Mouse (Mus musculus) G1E (cell line): ENCODE measurements around the gene B3galnt2. TPM values are rescaled to one million over a fixed set of nuclear protein-coding genes. Genes with fewer than 3 reads are reported as not detected.
A peak's percentile ranks its signal among the peaks of the same experiment; 100 is the strongest.
"Not testable (repeated sequence)": the region's sequence is repeated elsewhere in the genome, so short reads cannot be mapped to it uniquely, and the experiment has no call there.

Source experiments
- ATAC-seq: 2 replicates; pipeline ENCODE4 v1.8.0; 2016; ENCODE audit warnings: mild to moderate bottlenecking; ENCODE audit not compliant: insufficient number of reproducible peaks, poor library complexity, low FRiP score, severe bottlenecking; ENCODE audit errors: extremely low read depth
- DNase-seq: peaks from one replicate; pipeline ENCODE4 v3.0.0; 2012; ENCODE audit warnings: low spot score
- H3K27me3 ChIP-seq: 2 replicates; pipeline ENCODE4 v1.6.1; 2012; ENCODE audit warnings: mild to moderate bottlenecking, low read length, inconsistent platforms; ENCODE audit not compliant: insufficient read depth
- H3K36me3 ChIP-seq: replicated peaks from 2 replicates; pipeline ENCODE3; 2012; ENCODE audit warnings: mild to moderate bottlenecking, inconsistent platforms
- H3K4me1 ChIP-seq: 2 replicates; pipeline ENCODE4 v1.6.1; 2012; ENCODE audit warnings: low read depth, low read length, inconsistent platforms, mixed read lengths; ENCODE audit not compliant: insufficient read depth
- H3K4me3 ChIP-seq: 2 replicates; pipeline ENCODE4 v1.5.1; 2012; ENCODE audit warnings: low read depth, mild to moderate bottlenecking, inconsistent platforms, low read length, moderate library complexity, mixed read lengths
- H3K9me3 ChIP-seq: replicated peaks from 2 replicates; pipeline ENCODE4 v1.6.1; 2012; ENCODE audit warnings: inconsistent platforms
- CTCF ChIP-seq: IDR thresholded peaks from 2 replicates; pipeline ENCODE4 v1.5.1; 2012; ENCODE audit warnings: low read depth, low read length, inconsistent platforms, mixed read lengths
- GATA1 ChIP-seq: IDR thresholded peaks from 2 replicates; pipeline ENCODE4 v1.6.1; 2012; ENCODE audit warnings: borderline replicate concordance, low read length, inconsistent platforms, mixed read lengths
- GATA2 ChIP-seq: IDR thresholded peaks from 2 replicates; pipeline ENCODE4 v1.6.1; 2012; ENCODE audit warnings: low read depth, low read length, inconsistent platforms, borderline replicate concordance
- POLR2AphosphoS5 ChIP-seq: IDR thresholded peaks from 2 replicates; pipeline ENCODE4 v1.6.1; 2012; ENCODE audit warnings: low read depth, low read length, inconsistent platforms; ENCODE audit not compliant: insufficient replicate concordance
- TAL1 ChIP-seq: conservative IDR thresholded peaks from 2 replicates; pipeline ENCODE4 v1.6.1; 2012; ENCODE audit warnings: low read depth, low read length, inconsistent platforms, mixed read lengths
- polyA plus RNA-seq: library from polyadenylated mRNA; stranded (reverse); fragments of >175 nt; gene quantifications from 2 replicates; pipeline ENCODE4 v1.2.3, GENCODE M21; 2012
- total RNA-seq, 2 experiments: library from RNA; stranded (forward) in 1 of 2; stranded (reverse) in 1 of 2; fragments of 200-1000 nt in 1 of 2; fragments of >200 nt in 1 of 2; fragmentation: Nextera tagmentation in 1 of 2; gene quantifications; 2 replicates each; pipeline ENCODE4 v1.2.3; 2014 to 2017

The B3galnt2 gene
- total and polyA plus RNA-seq, 3 experiments, result 59.1 to 101 (median 73.3) TPM

DNA sequence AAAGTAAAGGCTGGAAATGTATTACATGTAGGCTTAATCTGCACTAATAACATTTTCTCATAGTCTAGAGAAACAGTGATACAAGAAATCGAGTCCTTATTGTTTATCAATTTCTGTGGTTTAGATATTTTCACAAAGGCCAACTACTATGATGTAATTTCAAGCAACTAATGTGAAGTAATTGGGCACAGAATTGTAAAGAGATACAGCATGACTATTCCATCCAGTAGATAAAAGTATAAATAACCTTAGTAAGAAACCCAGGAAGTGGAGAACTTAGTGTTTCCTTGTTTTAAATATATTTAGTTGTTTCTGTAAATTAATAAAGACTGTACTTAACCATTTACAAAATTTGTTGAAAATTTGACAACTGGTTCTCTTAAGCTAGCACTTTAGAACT is 15.5 kb downstream of the B3galnt2 start:
- Histone ChIP-seq H3K4me1 (peaks cover 48% of the 10 kb centered on the region), H3K4me3 (no peak overlapping the region), H3K36me3 (peaks cover 68% of the 10 kb centered on the region), H3K27me3 (no peaks in the 10 kb centered on the region), H3K9me3 (no peaks in the 10 kb centered on the region)
- TF ChIP-seq POLR2AphosphoS5 (no peak), GATA1 (no peak), CTCF (no peak), GATA2 (no peak), TAL1 (no peak)
- ATAC-seq, result no peak
- no peak for DNase-seq

DNA sequence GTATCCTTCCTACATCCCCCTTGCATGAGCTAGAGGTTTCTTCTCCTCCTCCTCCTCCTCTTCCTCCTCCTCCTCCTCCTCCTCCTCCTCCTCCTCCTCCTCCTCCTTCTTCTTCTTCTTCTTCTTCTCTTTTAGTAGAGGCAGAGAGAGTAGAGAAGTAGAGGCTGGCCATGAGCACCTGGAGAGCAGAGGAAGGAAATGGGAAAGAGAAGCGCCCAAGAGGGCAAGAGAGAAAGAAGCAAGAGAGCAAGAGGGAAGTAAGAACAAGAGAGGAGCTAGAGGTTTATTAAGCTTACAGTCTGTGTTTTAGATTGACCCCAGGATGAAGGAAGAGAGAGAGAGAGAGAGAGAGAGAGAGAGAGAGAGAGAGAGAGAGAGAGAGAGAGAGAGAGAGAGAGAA is 27.6 kb downstream of the B3galnt2 start:
- DNase-seq, H3K27me3 ChIP-seq, H3K4me3 ChIP-seq, H3K9me3 ChIP-seq: not testable (repeated sequence)
- peaks cover 13% of the 10 kb centered on the region for H3K4me1 ChIP-seq
- H3K36me3 ChIP-seq, result peaks cover 62% of the 10 kb centered on the region
- peak; percentile 90 for ATAC-seq

DNA sequence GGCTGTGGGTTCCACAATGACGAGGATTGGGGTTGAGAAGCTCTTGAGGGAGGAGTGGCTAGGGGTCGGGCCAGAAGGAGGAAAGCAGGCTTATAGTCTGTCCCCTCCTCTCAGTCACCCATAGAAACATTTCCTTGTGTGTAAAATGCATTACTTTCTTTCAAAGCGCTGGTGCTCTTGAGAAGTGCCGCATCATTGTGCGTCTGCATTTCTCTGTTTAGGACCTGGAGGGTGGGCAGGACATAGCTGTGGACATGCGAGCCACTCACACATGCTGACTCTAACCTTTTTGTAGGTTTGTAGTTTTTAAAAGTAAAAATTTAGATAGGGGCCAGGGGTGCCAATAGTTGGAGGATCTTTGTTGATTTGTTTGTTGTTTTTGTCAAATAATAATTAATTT is 29.3 kb downstream of the B3galnt2 start:
- no peaks in the 10 kb centered on the region for H3K27me3 ChIP-seq
- peaks cover 13% of the 10 kb centered on the region for H3K4me1 ChIP-seq
- no peaks in the 10 kb centered on the region for H3K9me3 ChIP-seq
- no peak overlapping the region for H3K4me3 ChIP-seq
- peaks cover 65% of the 10 kb centered on the region for H3K36me3 ChIP-seq
- peak; percentile 22; the same call in 1 of the 2 replicates for ATAC-seq
- TF ChIP-seq GATA1 (no peak), POLR2AphosphoS5 (no peak), TAL1 (no peak), GATA2 (no peak), CTCF (no peak)
- no peak for DNase-seq

DNA sequence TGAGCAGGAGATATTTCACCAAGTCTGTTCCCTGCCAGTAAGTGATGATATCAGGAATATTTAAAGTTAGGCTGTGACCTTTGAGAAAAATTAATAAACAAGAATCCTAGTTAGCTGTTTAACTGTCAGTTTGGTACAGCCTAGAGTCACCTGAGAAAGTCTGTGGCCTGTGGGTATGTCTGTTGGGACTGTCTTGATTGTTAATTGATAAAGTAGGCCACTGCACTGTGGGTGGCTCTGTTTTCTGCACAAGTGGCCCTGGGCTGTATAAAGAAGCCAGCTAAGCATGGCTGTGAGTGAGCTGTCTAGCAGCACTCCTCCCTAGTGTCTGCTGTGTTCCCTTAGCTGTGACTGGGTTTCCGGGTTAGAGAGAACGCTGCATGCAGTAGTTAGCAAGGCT is 34.9 kb downstream of the B3galnt2 start:
- TF ChIP-seq GATA2 (no peak), TAL1 (no peak), CTCF (no peak), POLR2AphosphoS5 (no peak), GATA1 (no peak)
- no peak overlapping the region for H3K4me3 ChIP-seq
- H3K27me3 ChIP-seq, result no peaks in the 10 kb centered on the region
- H3K36me3 ChIP-seq, result peaks cover 83% of the 10 kb centered on the region
- no peaks in the 10 kb centered on the region for H3K9me3 ChIP-seq
- ATAC-seq (peak; percentile 66), DNase-seq (no peak)
- H3K4me1 ChIP-seq, result peaks cover 16% of the 10 kb centered on the region

DNA sequence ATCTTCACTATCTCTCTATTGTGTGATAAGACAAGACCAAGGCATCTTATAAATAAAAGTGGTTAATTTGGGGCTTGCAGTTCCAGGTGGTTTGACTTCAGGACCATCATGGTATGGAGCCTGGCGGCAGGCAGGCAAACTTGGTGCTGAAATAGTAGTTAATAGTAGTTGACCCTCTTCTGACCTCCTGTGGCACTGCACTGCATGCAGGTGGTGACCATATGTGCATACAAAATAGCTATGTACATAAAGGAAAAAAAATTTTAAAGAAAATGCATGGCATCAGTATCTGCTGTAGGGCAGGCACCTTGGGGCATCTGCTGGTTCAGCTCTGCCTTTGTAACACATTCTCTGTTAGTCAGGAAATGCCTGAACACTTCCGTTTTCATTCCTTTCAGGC is 36.1 kb downstream of the B3galnt2 start:
- Histone ChIP-seq H3K4me3 (no peak overlapping the region), H3K27me3 (no peaks in the 10 kb centered on the region), H3K4me1 (peaks cover 14% of the 10 kb centered on the region), H3K9me3 (no peaks in the 10 kb centered on the region), H3K36me3 (peaks cover 86% of the 10 kb centered on the region)
- DNase-seq, result no peak
- TF ChIP-seq CTCF, result no peak
- ATAC-seq, result no peak

DNA sequence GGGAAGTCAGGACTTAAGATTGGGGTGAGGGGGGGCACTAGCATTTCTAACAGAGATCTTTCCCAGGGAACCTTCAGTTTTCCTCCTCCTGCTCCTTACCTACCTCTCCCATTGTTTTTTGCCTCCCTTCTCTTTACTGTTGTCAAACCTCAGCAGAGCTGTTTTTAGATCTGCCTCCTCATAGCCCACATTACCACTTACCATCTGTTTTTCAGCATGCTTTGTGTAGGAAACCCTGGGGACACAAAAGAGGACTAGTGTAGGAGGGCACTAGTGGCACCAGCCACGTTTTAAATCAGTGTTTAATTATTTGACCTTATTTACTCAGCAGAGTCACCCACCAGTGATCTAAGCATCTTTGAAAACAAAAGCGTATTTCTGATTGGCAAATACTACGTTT is 38.8 kb downstream of the B3galnt2 start:
- peaks cover 14% of the 10 kb centered on the region for H3K4me1 ChIP-seq

DNA sequence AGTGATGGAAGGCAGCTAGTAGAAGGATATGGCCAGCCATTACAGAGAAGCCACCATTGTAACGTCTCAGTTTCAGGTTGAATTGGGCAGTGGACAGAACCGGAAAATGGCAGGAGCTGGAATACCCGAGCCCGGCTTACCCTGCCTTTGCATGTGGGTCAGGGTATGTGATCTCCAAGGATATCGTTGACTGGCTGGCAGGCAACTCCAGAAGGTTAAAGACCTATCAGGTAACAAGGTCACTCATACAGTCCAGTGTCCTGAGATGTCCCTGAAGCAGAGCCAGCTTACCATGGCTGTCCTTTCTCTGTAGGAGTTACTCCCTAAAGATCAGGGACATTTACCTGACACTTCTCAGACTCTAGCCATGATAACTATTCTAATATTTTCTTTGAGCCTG is 40.8 kb downstream of the B3galnt2 start:
- H3K4me1 ChIP-seq, result peaks cover 5% of the 10 kb centered on the region
- no peaks in the 10 kb centered on the region for H3K9me3 ChIP-seq
- DNase-seq (no peak), ATAC-seq (no peak)
- H3K4me3 ChIP-seq, result no peak overlapping the region
- no peaks in the 10 kb centered on the region for H3K27me3 ChIP-seq
- peaks cover 95% of the 10 kb centered on the region for H3K36me3 ChIP-seq
- TF ChIP-seq POLR2AphosphoS5 (no peak; the same call in 1 of the 2 replicates), GATA1 (no peak), CTCF (no peak), GATA2 (no peak), TAL1 (no peak)

More for the DNA sequence above, 38.8 kb downstream of the B3galnt2 start:
- no peak for DNase-seq
- Histone ChIP-seq H3K36me3 (peaks cover 90% of the 10 kb centered on the region), H3K4me3 (no peak overlapping the region), H3K27me3 (no peaks in the 10 kb centered on the region), H3K9me3 (no peaks in the 10 kb centered on the region)
- no peak for TF ChIP-seq CTCF
- TF ChIP-seq GATA2, result no peak
- no peak for TF ChIP-seq TAL1
- no peak for TF ChIP-seq POLR2AphosphoS5
- TF ChIP-seq GATA1, result no peak
- no peak for ATAC-seq
